Comparison of ENCODE assay signal across 8 mouse cellular contexts in the genomic region with DNA sequence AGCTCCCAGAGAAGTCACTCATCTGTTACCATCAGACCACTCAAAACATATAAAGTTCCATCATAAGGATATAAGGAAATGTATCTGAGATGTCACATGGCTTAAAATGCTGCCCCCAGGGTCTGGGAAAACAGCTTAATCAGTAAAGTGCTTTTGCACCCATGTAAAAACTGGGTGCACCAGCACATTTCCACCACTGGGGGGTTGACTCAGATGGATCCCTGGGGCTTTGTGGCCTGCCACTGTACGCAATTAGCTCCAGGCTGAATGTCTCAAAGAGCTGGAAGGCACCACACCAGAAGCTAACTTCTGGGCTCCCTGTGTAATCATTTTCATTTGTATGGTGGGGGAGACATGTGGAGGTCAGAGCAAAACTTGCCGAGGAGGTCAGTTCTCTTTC. TPM values are rescaled to one million over a fixed set of nuclear protein-coding genes. Genes with fewer than 3 reads are reported as not detected.
A peak's percentile ranks its signal among the peaks of the same experiment; 100 is the strongest.
DNase-seq lines count a peak whose midpoint lies in the region; ATAC-seq and TF ChIP-seq lines count a peak whose summit lies in the region.

No protein-coding gene starts in this region.

- TF ChIP-seq EP300 in heart, postnatal 0 days (IDR thresholded peaks at IDR 0.05; ENCODE audit: low read depth), result no peak
- no peak for TF ChIP-seq EP300 in liver, postnatal 0 days (IDR thresholded peaks at IDR 0.05; ENCODE audit: low read depth)

- TF ChIP-seq CTCF in heart, postnatal 0 days (IDR thresholded peaks at IDR 0.05; ENCODE audit: low read depth), result peak; percentile 63
- peak; percentile 77 for TF ChIP-seq CTCF in liver, postnatal 0 days (IDR thresholded peaks at IDR 0.05; ENCODE audit: low read depth)

- H3K27ac ChIP-seq in neural tube, embryonic 15.5 days (replicated peaks), result no peak overlapping the region
- peak overlapping the region; percentile 74 for H3K27ac ChIP-seq in heart, postnatal 0 days (ENCODE audit: low read depth)
- H3K27ac ChIP-seq in liver, postnatal 0 days (ENCODE audit: low read depth), result no peak overlapping the region

- no peak overlapping the region for H3K9ac ChIP-seq in neural tube, embryonic 15.5 days (replicated peaks)
- H3K9ac ChIP-seq in heart, postnatal 0 days (replicated peaks; ENCODE audit: low read depth, low read length), result no peak overlapping the region
- H3K9ac ChIP-seq in liver, postnatal 0 days (replicated peaks), result no peak overlapping the region

- ATAC-seq in neural tube, embryonic 15.5 days (ENCODE audit: low FRiP score), result no peak
- no peak for ATAC-seq in heart, postnatal 0 days (ENCODE audit: insufficient read depth, low read depth)
- ATAC-seq in liver, postnatal 0 days, result no peak

- no peaks in the 10 kb centered on the region for H3K36me3 ChIP-seq in neural tube, embryonic 15.5 days
- H3K36me3 ChIP-seq in heart, postnatal 0 days (replicated peaks; ENCODE audit: control insufficient read depth, insufficient read depth, low read length), result no peaks in the 10 kb centered on the region
- H3K36me3 ChIP-seq in liver, postnatal 0 days (replicated peaks; ENCODE audit: insufficient read depth, low read length), result no peaks in the 10 kb centered on the region

- no peaks in the 10 kb centered on the region for H3K9me3 ChIP-seq in neural tube, embryonic 15.5 days (replicated peaks)
- no peaks in the 10 kb centered on the region for H3K9me3 ChIP-seq in heart, postnatal 0 days (replicated peaks; ENCODE audit: control insufficient read depth, low read length)
- H3K9me3 ChIP-seq in liver, postnatal 0 days (ENCODE audit: low read length), result no peaks in the 10 kb centered on the region

- no peak overlapping the region for H3K4me2 ChIP-seq in neural tube, embryonic 15.5 days
- peak overlapping the region; percentile 31; the same call in 1 of the 2 replicates for H3K4me2 ChIP-seq in heart, postnatal 0 days (ENCODE audit: low read depth, low read length)
- no peak overlapping the region for H3K4me2 ChIP-seq in liver, postnatal 0 days (ENCODE audit: low read depth, low read length)

- H3K4me3 ChIP-seq in neural tube, embryonic 15.5 days (replicated peaks), result no peak overlapping the region
- no peak overlapping the region for H3K4me3 ChIP-seq in heart, postnatal 0 days (ENCODE audit: low read depth, low read length)
- H3K4me3 ChIP-seq in liver, postnatal 0 days (ENCODE audit: low read depth, low read length), result no peak overlapping the region

- H3K27me3 ChIP-seq in neural tube, embryonic 15.5 days (replicated peaks), result no peaks in the 10 kb centered on the region
- no peaks in the 10 kb centered on the region for H3K27me3 ChIP-seq in heart, postnatal 0 days (ENCODE audit: control insufficient read depth, insufficient read depth, low read length)
- no peaks in the 10 kb centered on the region for H3K27me3 ChIP-seq in liver, postnatal 0 days (ENCODE audit: insufficient read depth, low read length)

- peaks cover 6% of the 10 kb centered on the region; the same call in 1 of the 2 replicates for H3K4me1 ChIP-seq in neural tube, embryonic 15.5 days
- peaks cover 25% of the 10 kb centered on the region for H3K4me1 ChIP-seq in heart, postnatal 0 days (ENCODE audit: control insufficient read depth, insufficient read depth)
- 0 out of 2 replicates have a peak, but pooled peaks cover 2% of the 10 kb centered on the region for H3K4me1 ChIP-seq in liver, postnatal 0 days (ENCODE audit: insufficient read depth)

- WGBS in neural tube, embryonic 15.5 days, result 57% methylated on average over 2 of the region's 2 CpGs
- WGBS in heart, postnatal 0 days, result 24% methylated on average over 2 of the region's 2 CpGs
- 51% methylated on average over 2 of the region's 2 CpGs for WGBS in liver, postnatal 0 days (ENCODE audit: insufficient replicate concordance)

- DNase-seq in cerebellum, postnatal 10 days, result peak; percentile 54 to 73
- no peak for DNase-seq in cerebellum, adult 9-11 months
- peak; percentile 49 for DNase-seq in neural tube, embryonic 10.5 days (ENCODE audit: extremely low spot score, low spot score)
- peak; percentile 63 for DNase-seq in c-Kit-positive CD71-negative TER-119-negative erythroid progenitor cells, embryonic 14.5 days (ENCODE audit: low read depth)
- DNase-seq in heart, postnatal 0 days (ENCODE audit: low spot score), result peak; percentile 71
- DNase-seq in liver, postnatal 0 days, result peak; percentile 70
- DNase-seq in spleen, postnatal 14 days (ENCODE audit: low spot score in 2 of 2), result peak; percentile 26 to 54

RNA-seq across cellular contexts. Expression of a gene that starts 10.5 kb away (rescaled TPM):
- 158 and 161 TPM in 2 replicates for polyA plus RNA-seq in neural tube, embryonic 15.5 days (2015; fragmentation: Nextera tagmentation; extraction: Ambion mirVana)
- 72.7 and 739 TPM in 2 replicates for total RNA-seq in heart, postnatal 0 days (2014; rRNA removed; ENCODE audit: low replicate concordance)
- polyA plus RNA-seq in heart, postnatal 0 days (2015; fragmentation: Nextera tagmentation; extraction: Ambion mirVana), result 240 and 250 TPM in 2 replicates
- polyA plus RNA-seq in liver, postnatal 0 days (2015; fragmentation: Nextera tagmentation; extraction: Ambion mirVana), result 47.9 and 48.3 TPM in 2 replicates
